Mouse (Mus musculus) limb, embryonic 11.5 days (tissue): ENCODE results near the gene Xpnpep1. TPM values are rescaled to one million over a fixed set of nuclear protein-coding genes. Genes with fewer than 3 reads are reported as not detected.

Source experiments
- ATAC-seq: fragments of 200-750 bp; cut with Nextera tagmentation; 2 replicates; pipeline ENCODE4 v1.8.0; 2017; ENCODE audit warnings: low read depth; ENCODE audit not compliant: insufficient number of reproducible peaks, low FRiP score, low TSS enrichment
- DNase-seq: peaks from one replicate; pipeline ENCODE4 v3.0.0-alpha.2; 2015; ENCODE audit warnings: low spot score
- H3K27ac ChIP-seq: fragments of 300-500 bp; sonication (generic); replicated peaks from 2 replicates; pipeline ENCODE4 v1.5.1; 2014; ENCODE audit warnings: low read depth, mild to moderate bottlenecking, low read length
- H3K27me3 ChIP-seq: fragments of 300-500 bp; sonication (generic); 2 replicates; pipeline ENCODE4 v1.6.1; 2014; ENCODE audit warnings: mild to moderate bottlenecking, low read length, mixed read lengths; ENCODE audit not compliant: control insufficient read depth, insufficient read depth
- H3K36me3 ChIP-seq: fragments of 300-500 bp; sonication (generic); 2 replicates; pipeline ENCODE4 v1.6.1; 2014; ENCODE audit warnings: mild to moderate bottlenecking, low read length, moderate library complexity, mixed read lengths; ENCODE audit not compliant: control insufficient read depth, insufficient read depth
- H3K4me1 ChIP-seq: fragments of 300-500 bp; sonication (generic); 2 replicates; pipeline ENCODE4 v1.6.1; 2014; ENCODE audit warnings: low read length, mixed read lengths; ENCODE audit not compliant: control insufficient read depth, insufficient read depth
- H3K4me2 ChIP-seq: fragments of 300-500 bp; sonication (generic); 2 replicates; pipeline ENCODE4 v1.6.1; 2014; ENCODE audit warnings: low read depth, mild to moderate bottlenecking, moderate library complexity; ENCODE audit not compliant: severe bottlenecking
- H3K4me3 ChIP-seq: fragments of 300-500 bp; sonication (generic); 2 replicates; pipeline ENCODE4 v1.5.1; 2014; ENCODE audit warnings: low read depth, low read length
- H3K9ac ChIP-seq: fragments of 300-500 bp; sonication (generic); 2 replicates; pipeline ENCODE4 v1.6.1; 2014; ENCODE audit warnings: mild to moderate bottlenecking, low read length
- H3K9me3 ChIP-seq: fragments of 300-500 bp; sonication (generic); 2 replicates; pipeline ENCODE4 v1.6.1; 2016; ENCODE audit warnings: low read length; ENCODE audit not compliant: control insufficient read depth
- WGBS: fragments of 180-500 bp; shearing (Covaris S2); extraction: QIAGEN DNeasy Blood & Tissue Kit; methylation state at CpG from one replicate; pipeline ENCODE4 v1.1.7; 2014; 5-methylcytosine and 5-hydroxymethylcytosine counted together
- polyA plus RNA-seq: library from polyadenylated mRNA; unstranded; fragments of >200 nt; fragmentation: Nextera tagmentation; extraction: Ambion mirVana; gene quantifications from 2 replicates; pipeline ENCODE4 v1.2.1, GENCODE M21; 2014

The Xpnpep1 gene
- polyA plus RNA-seq, 1 experiment from 2014 or later = 173 TPM

DNA sequence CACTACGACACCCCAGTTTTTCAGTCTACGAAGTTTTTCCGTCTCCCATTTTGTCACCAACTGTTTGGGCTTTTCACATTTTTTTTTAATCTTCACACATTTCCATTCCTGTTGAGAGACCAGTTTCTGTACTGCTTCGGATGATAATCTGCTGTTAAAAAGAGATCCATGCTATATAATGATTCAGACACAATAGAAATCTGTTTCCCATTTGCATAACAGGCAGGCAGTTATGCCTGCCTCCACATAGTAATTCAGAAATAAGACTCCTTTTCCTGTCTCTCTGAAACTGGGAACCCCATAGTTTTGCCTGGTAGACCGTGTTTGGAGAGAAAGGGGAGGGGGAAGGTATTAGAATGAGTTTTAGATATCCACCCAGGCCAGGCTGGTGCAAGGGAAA is 31.6 kb upstream of the Xpnpep1 start:
- Histone ChIP-seq H3K9me3 (no peaks in the 10 kb centered on the region), H3K4me2 (no peak overlapping the region), H3K27ac (no peak overlapping the region), H3K4me3 (no peak overlapping the region), H3K4me1 (peaks cover 12% of the 10 kb centered on the region), H3K36me3 (no peaks in the 10 kb centered on the region), H3K27me3 (no peaks in the 10 kb centered on the region), H3K9ac (no peak overlapping the region)
- DNase-seq (no peak), ATAC-seq (no peak)
- WGBS = 64% methylated on average over 5 of the region's 5 CpGs

DNA sequence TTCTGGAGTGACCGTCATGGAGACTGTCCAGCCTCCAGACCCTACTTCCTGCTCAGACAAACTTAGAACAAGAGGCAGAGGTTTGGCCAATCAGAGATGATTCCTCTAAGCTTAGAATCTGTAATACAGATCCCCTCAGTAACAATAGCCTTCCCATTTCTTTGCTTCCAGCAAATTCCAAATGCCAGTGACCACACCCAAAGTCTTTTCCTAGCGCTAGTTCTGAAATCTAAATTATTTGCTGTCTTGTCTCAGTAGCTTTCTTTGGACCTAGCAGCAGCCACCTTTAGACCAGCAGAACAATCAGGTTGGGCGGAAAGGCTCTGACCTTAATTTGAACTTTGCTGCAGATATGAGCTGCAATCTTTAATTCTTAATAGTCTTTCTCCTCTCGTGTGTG is 30.9 kb upstream of the Xpnpep1 start:
- Histone ChIP-seq H3K4me3 (no peak overlapping the region), H3K36me3 (no peaks in the 10 kb centered on the region), H3K9me3 (no peaks in the 10 kb centered on the region), H3K9ac (no peak overlapping the region), H3K27me3 (no peaks in the 10 kb centered on the region), H3K27ac (no peak overlapping the region), H3K4me2 (no peak overlapping the region), H3K4me1 (peaks cover 15% of the 10 kb centered on the region)
- DNase-seq (no peak), ATAC-seq (no peak)
- WGBS = 74% methylated on average over 4 of the region's 4 CpGs

DNA sequence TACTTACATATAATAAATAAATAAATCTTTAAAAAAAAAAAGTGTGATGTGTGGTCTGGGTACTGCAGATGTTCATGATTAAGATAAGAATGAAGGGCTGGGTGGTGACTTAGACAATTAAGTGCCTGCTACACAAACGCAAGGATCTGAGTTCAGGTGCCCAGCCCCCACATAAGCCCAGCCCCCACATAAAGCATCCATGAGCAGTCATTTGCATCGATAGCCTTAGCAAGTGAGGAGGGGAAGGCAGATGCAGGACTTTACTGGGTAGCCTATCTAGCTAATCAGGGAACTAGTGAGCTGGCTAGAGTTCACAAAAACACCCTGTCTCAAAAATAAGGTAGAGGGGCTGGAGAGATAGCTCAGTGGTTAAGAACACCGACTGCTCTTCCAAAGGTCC is 29.4 kb upstream of the Xpnpep1 start:
- no peak overlapping the region for H3K9ac ChIP-seq
- WGBS = 55% methylated on average over 3 of the region's 3 CpGs
- no peak overlapping the region for H3K27ac ChIP-seq
- peaks cover 15% of the 10 kb centered on the region for H3K4me1 ChIP-seq
- no peaks in the 10 kb centered on the region for H3K9me3 ChIP-seq
- no peaks in the 10 kb centered on the region for H3K27me3 ChIP-seq
- H3K4me2 ChIP-seq = no peak overlapping the region
- H3K36me3 ChIP-seq = no peaks in the 10 kb centered on the region
- ATAC-seq (no peak), DNase-seq (no peak)
- H3K4me3 ChIP-seq = no peak overlapping the region

DNA sequence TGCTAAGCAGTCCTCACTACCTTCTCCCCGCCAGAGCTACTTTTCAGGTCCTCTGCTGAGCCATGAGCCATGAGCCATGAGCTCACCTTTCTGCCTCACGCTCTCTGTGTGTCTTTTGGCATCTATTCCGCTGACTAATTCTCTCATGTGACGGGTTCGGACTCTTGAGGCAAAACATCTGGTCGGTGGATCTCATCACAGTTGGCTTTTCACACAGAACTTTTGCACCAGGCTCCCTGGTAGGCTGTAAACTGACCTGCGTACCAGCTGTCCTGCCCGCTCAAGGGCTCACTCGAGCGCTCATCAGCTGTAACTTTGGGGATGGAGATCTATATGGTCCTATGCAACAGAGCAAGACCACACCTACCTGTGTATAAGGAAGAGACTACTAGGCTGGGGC is 26.9 kb upstream of the Xpnpep1 start:
- peaks cover 13% of the 10 kb centered on the region for H3K4me1 ChIP-seq
- DNase-seq (no peak), ATAC-seq (no peak; the same call in 1 of the 2 replicates)
- no peaks in the 10 kb centered on the region for H3K27me3 ChIP-seq
- no peak overlapping the region for H3K4me3 ChIP-seq
- peak overlapping the region; percentile 10; the same call in 1 of the 2 replicates for H3K4me2 ChIP-seq
- H3K36me3 ChIP-seq = no peaks in the 10 kb centered on the region
- H3K9me3 ChIP-seq = no peaks in the 10 kb centered on the region
- WGBS = 41% methylated on average over 10 of the region's 10 CpGs
- no peak overlapping the region for H3K27ac ChIP-seq
- H3K9ac ChIP-seq = no peak overlapping the region

DNA sequence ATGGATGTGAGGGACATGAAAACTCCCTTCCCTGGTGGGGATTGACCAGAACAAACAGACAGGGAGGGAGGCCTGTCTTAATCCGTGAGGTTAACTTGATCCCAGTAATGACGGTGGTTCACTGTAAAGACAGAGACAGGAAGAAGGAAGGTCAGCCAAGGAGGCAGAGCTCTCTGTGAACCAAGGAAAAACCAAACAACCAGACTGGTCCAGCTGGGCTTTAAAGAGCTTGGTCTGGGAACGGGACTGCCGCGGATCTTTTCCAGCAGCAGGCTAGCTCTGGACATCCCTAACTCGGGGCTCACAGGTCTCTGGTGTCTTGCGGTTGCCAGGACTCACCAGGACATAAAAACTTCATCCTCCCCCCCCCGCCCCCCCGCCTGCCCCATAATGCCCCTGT is 26.5 kb upstream of the Xpnpep1 start:
- WGBS = 32% methylated on average over 9 of the region's 9 CpGs
- Histone ChIP-seq H3K4me2 (no peak overlapping the region), H3K36me3 (no peaks in the 10 kb centered on the region), H3K4me1 (peaks cover 9% of the 10 kb centered on the region), H3K27me3 (no peaks in the 10 kb centered on the region), H3K27ac (no peak overlapping the region; the same call in 1 of the 2 replicates), H3K9me3 (no peaks in the 10 kb centered on the region), H3K4me3 (no peak overlapping the region), H3K9ac (no peak overlapping the region; the same call in 1 of the 2 replicates)
- ATAC-seq (no peak), DNase-seq (no peak)

DNA sequence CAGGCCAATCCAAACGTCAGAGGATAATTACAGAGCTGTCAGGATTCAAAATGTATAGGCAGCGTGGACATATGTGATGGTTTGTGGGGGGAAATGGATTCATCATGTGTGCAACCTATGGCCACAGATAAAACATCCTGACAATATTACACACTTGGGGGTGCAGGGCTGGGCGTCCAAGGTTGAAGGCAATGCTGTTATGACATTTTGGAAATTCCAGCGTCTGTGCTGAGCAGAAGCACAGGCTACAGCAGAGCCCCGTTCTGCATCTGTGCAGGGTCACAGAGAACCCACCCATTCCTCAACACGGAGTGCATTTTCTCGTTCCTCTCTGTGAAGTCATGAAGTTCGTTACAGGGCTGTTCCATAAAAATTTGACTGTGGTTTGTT is 25.0 kb upstream of the Xpnpep1 start:
- Histone ChIP-seq H3K9me3 (no peaks in the 10 kb centered on the region), H3K27me3 (no peaks in the 10 kb centered on the region), H3K27ac (no peak overlapping the region), H3K4me3 (no peak overlapping the region), H3K4me2 (no peak overlapping the region), H3K9ac (no peak overlapping the region), H3K4me1 (peaks cover 7% of the 10 kb centered on the region), H3K36me3 (no peaks in the 10 kb centered on the region)
- no peak for DNase-seq
- peak; percentile 53; the same call in 1 of the 2 replicates for ATAC-seq
- 33% methylated on average over 8 of the region's 8 CpGs for WGBS

DNA sequence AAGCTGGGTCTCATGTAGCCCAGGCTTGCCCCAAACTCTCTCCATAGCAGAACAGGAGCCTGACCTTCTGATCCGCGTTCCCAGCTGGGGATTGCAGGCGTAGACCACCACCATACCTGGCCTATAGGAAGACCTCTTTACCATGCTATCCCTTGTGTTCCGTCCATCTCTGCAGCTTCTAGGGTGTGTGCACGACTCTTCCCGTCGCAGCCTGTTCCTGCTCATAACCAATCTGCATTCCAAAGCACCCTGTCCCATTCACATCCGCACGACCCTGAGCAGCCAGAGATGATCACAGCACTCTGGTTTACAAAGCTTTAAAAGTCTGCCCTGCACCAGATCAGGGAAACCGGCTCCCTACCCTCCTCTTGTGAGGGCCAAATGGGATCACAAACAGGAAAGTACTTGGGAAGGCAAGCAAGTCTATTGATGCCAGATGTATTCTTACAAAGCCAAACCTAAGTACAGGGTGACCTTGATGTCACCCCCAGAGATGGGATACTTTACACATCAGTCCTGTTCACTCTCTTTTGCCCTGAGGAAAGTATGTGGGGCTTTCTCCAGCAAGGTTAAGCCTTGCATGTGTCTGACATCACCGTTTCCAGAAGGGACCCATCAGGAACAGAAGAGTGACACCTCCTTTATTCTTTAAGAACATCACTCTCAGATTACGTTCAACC is 24.4 kb upstream of the Xpnpep1 start:
- 44% methylated on average over 12 of the region's 12 CpGs for WGBS
- Histone ChIP-seq H3K9me3 (no peaks in the 10 kb centered on the region), H3K36me3 (no peaks in the 10 kb centered on the region), H3K27ac (no peak overlapping the region; the same call in 1 of the 2 replicates), H3K4me2 (no peak overlapping the region), H3K4me3 (no peak overlapping the region), H3K27me3 (no peaks in the 10 kb centered on the region), H3K9ac (no peak overlapping the region), H3K4me1 (peaks cover 7% of the 10 kb centered on the region)
- DNase-seq (no peak), ATAC-seq (peak; percentile 63; the same call in 1 of the 2 replicates)

DNA sequence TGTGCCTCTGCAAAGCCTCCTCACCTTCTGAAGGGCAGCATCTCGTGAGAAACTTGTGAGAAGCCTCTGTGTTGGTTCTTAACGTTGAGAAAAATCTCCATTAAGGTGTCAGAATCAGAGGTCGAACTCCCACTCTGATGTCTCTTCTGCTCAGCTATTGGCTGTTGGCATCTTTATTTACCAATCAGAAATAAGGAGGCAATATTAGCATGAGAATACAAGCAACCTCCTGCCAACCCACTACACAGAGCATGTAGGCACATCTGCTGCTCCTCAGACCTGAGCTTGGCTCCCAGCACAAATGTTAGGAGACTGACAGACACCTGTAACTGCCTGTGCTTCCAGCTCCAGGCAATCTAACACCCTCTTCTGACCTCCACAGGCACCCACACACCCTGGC is 22.0 kb upstream of the Xpnpep1 start:
- no peaks in the 10 kb centered on the region for H3K27me3 ChIP-seq
- H3K9ac ChIP-seq = no peak overlapping the region
- H3K36me3 ChIP-seq = no peaks in the 10 kb centered on the region
- WGBS = 37% methylated on average over 3 of the region's 3 CpGs
- H3K4me1 ChIP-seq = peaks cover 7% of the 10 kb centered on the region
- H3K4me2 ChIP-seq = no peak overlapping the region
- no peaks in the 10 kb centered on the region for H3K9me3 ChIP-seq
- no peak overlapping the region for H3K4me3 ChIP-seq
- no peak overlapping the region for H3K27ac ChIP-seq
- DNase-seq = no peak
- no peak for ATAC-seq
